Mouse (Mus musculus) bone marrow macrophage, adult 2 months (primary cell): ENCODE measurements at regions not wholly inside any gene's neighbourhood (a gene's known extent, or its start where the extent isn't known, plus 50 kb on each side); places are given as distances from the start of the nearest gene placed in this dataset.

ENCODE experiments used
- CTCF ChIP-seq: IDR thresholded peaks from 2 replicates; pipeline ENCODE4 v1.5.1; 2012; ENCODE audit warnings: low read depth, mild to moderate bottlenecking, low read length, moderate library complexity
- POLR2A ChIP-seq: IDR thresholded peaks from 2 replicates; pipeline ENCODE4 v1.6.1; 2012; ENCODE audit warnings: mild to moderate bottlenecking, low read depth, low read length, borderline replicate concordance

DNA sequence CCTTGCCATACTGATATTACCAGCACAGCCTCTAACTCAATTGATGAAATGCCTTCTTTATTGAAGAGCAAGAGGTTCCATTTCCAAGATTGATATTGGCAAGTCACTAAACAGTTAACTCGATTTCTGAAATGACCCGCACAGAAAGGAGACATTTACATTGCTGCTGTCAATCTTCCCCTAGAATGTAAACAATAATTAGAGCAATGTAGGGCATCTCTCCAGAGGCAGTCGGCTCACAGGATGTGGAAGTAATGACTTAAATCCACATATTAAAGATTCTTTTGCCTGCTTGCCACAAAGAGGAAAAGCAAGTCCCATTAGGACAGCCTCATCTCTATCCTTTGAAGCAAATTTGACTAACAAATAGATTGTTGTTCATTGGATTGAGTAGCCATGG lies 261.0 kb upstream of the Nsun2 start:
- no peak for TF ChIP-seq CTCF
- TF ChIP-seq POLR2A, result no peak
